Mouse (Mus musculus): Measurements from ENCODE around the gene Map2k3.

Gene Map2k3

GRCm38 (mm10) chr11:60958948-60959347, 27.1 kb downstream of the Map2k3 start:
- DNase-seq (ENCODE audit: low spot score): no peak

DNA sequence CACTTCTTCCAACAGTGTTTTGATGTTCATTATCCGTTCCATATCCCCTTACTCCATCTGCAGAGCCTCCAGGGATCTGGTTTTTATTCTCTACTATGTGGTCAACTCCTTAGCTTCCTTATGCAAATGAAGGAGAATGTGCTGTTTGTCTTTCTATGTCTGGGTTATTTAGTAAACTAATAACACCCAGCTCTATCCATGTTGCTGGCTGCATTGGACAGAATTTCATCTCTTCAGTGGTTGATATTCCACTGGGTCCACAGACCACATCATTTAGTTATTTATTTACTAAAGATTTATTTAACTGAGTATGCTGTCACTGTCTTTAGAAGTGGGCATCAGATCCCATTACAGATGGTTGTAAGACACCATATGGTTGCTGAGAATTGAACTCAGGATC, 29.3 kb downstream of the Map2k3 start:
- DNase-seq (ENCODE audit: low spot score): no peak

- DNase-seq (ENCODE audit: low spot score): no peak
Measured at GRCm38 (mm10) chr11:60962709-60963108, 30.9 kb downstream of the Map2k3 start.

DNA sequence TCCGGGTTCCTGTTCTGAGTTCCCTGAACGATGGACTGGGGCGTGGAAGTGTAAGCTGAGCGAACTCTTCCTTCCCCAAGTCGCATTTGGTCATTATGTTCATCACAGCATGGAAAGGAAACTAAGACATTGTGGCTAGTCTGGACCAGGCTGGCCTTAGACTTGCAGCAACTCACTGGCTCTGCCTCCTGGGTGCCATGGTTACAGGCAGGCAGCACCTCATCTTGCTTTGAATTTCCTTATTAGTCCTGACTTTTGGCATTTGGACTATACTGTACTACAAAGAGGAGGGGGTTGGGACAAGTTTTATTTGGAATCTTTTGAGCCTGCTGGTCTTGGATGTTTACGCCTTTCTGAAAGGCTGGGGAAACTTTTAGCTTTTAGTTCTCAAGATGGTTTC, 35.1 kb downstream of the Map2k3 start:
- DNase-seq (ENCODE audit: low spot score): no peak

GRCm38 (mm10) chr11:60975097-60975496, 43.3 kb downstream of the Map2k3 start:
- DNase-seq (ENCODE audit: low spot score): no peak

DNA sequence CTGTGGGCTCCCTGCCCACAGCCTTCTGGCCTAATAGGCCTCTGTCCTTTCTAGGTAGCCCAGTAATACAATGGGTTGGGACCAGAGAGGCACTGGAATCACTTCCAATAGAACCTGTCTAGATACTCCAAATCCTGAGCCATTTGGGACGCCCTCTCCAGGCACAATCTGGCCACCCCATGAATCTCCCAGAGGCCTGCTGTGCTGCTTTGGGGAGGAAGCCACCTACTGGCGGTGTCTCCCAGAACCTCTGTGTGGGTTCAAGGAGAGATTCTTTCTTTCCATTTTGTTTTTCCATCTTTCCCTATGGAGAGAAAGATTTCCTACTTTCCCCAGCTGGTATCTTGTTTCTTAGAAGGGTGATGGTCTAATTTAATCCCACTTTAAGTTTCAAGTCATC, 44.4 kb downstream of the Map2k3 start:
- DNase-seq (ENCODE audit: low spot score): no peak

DNA sequence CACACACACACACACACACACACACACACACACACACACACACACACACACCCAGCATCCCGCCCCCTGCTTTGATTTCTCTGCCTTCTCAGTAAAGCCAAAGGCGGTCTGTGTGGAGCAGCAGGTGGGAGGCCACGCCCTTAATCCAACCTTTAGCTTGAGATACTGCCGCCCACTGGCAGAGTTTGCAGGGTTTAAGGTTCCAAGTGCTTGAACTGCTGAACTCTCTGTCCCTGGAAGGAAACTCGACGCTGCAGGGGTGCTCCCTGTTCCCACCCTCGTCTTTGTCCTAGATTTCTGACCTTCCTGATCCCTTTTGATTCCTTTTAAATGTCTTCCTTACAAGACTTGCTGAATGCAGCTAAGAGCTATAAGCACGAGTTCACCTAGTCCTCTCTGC, 44.9 kb downstream of the Map2k3 start:
- DNase-seq (ENCODE audit: low spot score): no peak

DNA sequence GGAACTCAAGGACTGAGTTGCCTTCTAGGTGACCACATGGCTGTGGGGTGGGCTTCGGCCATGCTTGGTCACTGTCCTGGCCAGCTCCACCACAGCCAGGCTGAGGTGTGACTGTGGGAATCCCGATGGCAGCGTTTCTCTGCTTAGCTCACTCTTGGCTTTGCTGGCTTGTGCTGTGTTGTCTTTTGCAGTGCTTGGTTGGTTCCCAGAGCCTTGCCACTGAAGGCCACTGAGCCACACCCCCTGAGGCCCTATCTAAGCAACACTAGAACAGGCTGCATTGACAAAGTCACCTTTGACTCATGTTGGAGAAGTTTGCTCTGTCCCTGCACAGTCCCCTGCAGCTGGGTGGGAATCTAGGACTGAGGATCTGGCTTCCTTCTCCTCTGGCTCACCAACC, 45.3 kb downstream of the Map2k3 start:
- no peak for DNase-seq (ENCODE audit: low spot score)

DNA sequence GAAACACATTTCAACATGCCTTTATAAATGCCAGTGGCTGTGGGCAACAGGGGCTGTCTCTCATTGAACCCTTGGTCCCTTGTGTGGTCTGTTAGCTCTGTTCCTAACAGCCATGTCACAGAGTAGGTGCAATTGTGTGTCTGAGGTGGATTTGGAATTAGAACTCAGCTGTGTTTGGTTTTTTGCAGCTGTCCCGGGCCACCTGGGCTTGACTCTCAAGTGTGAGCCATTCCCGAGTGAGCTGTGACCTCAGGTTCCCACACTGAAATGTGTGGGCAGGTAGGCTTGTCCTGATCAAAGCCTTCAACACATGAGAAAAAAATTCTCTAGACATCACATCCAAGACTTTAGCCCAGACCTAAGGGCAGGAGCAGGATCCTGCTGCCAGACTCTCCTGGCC, 46.8 kb downstream of the Map2k3 start:
- DNase-seq (ENCODE audit: low spot score): no peak

DNA sequence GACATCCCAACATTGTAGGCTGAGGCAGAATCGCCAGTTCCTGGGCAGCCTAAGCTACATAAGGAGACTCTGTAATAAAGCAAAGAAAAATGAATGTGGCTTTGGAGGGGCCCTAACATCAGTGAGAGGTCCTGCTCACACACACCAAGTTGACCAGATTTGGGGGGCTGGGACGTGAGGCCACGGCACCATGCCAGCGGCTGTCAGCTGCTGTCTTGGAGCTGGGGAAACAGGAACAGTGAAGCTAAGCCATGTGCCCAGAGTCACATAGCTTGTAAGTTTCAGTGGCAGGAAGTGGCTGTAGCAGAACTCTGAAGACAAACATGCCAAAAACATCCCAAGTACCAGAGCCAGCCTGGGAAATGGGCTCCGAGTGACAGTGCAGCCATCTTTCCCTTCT, 48.0 kb downstream of the Map2k3 start:
- DNase-seq (ENCODE audit: low spot score): no peak

DNA sequence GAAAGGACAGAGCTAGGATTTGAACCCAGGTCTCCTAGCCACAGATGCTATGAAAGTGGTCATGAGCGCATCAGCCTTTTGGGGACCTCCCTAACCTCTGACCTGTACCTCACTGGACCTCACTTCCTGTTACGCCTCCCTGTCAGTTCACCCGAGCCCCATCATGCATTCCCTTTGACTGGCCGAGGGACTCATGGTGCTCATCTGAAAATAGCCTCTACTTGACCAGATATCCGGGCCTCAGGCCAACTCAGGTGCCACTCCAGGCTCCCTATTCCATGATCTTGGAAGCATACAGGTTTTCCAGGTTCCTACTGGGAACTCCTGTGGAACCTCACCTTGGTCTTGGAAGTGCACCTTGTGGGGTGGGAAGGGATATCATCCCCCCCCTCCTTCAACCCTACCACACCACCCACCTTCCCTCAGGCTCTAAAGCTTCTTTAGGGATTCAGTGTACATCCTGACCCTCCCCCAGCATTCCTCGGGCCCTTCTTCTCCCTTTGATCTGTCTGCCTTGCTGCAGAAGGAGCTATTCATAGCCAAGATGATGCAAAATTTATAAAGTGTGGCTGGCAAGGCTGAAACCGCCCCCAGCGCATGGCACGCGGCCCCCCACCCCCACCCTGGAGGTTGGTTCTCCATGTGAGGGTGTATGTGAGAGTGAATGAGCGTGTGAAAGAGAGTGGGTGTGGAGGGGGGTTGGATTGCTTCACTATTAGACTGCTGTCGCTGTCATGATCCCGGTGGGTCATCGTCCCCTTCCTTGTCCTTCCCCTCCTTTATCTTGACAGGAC, 50.1 kb downstream of the Map2k3 start:
- no peak for DNase-seq (ENCODE audit: low spot score)

- peak; percentile 44 for DNase-seq (ENCODE audit: low spot score)
Measured at GRCm38 (mm10) chr11:60984912-60985558, 53.2 kb downstream of the Map2k3 start.

DNA sequence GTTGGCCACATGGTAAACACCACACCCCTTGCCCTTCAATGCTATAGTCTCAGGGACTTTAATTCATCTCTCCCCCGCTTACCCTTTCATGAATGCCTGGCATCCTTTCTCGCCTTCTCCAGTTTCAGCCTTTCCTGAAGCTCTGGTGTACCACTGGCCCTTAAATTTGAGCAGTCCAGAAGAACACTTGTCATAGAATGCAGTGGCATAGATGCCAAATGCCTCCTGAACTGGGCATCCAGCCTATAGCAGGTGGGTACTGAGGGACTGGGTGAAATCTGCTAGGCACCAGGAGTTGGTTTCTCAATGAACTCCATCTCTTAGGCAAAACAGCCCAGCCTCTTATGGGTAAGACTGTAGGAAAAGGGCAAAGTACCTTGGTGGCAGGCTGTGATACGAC, 58.6 kb downstream of the Map2k3 start:
- no peak for DNase-seq (ENCODE audit: low spot score)
